Mouse (Mus musculus) ovary, postnatal 10 days (tissue): ENCODE measurements around the gene Pls3.
A peak's percentile ranks its signal among the peaks of the same experiment; 100 is the strongest.
"Not testable (repeated sequence)": the region's sequence is repeated elsewhere in the genome, so short reads cannot be mapped to it uniquely, and the experiment has no call there.

Experiments
- DNase-seq: peaks from one replicate; pipeline ENCODE4 v3.0.0; 2022; ENCODE audit warnings: low spot score

The Pls3 gene

DNA sequence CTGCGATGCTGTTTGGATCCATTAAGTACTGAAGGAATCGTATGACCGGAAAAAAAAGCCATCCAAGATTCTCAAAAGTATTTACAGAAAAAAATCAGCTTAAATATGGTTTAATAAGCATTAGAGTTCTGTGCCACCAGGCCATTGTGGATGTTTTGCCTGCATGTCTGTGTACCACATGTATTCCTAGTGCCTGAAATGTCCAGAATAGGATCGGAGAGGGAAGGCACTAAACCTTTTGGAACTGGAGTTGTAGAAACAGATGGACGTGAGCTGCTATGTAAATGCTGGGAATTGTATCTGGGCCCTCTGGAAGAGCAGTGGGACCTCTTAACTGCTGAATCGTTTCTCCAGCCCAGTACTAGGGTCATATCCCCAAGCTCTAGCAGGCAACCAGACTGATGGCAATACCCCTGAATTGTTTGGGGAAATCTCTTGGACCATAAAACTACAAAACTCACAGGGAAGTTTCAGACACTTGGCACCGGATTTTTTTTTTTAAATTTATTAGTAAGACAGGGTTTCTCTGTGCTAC, 110.1 kb downstream of the Pls3 start:
- DNase-seq: no peak

DNA sequence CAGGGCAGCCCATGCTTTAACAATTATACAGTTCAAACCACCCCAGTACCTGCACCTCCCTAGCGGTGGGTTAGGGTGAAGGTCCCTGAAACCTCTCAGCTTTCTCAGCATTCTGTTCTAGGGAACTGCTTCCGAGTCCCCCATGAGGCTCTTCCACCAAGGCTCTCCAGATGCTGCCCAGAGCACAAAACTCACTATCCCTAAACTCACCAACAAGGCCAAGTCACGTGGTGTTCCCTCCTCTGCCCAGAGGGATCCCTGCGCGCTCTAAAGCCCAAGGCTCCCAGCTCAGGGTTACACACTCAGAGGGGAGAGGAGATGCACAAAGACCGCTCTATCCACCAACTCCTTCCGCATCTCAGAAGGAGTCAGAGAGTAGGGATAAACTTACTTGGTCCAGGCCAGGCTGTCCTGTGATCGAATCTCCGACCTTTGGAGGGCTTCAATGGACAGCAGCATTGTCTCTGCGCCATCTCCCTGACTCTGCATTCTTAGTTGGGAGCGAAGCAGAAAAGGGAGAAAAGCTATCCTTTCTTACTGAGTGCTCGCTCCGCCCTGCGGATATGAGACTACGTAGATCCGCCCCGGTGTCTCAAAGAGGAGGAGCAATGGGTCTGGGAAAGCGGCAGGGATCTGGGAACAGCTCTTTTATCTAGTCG, 110.7 kb downstream of the Pls3 start:
- peak; percentile 21 for DNase-seq

DNA sequence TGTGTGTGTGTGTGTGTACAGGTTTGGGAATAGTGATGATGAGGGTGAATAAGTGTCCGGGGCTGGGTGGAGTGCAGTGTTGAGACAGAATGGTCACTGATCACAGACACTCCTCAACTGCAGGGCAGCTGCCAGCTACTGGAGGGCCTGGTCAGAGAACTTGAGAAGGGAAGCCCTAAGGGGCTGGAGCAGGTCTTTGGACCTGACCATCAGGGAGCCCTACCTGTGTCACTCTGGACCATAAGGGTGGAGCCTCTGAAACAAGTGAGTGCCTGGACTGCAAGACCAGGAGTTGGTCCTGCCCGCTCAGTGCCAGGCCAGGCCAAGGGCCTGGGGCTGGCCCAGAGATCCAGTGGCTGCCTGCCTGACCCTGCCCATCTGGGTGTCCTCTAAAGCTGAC, 115.5 kb downstream of the Pls3 start:
- DNase-seq: not testable (repeated sequence)

GRCm38 (mm10) chrX:75759036-75759435, 115.9 kb downstream of the Pls3 start:
- peak; percentile 53 for DNase-seq

GRCm38 (mm10) chrX:75757966-75758365, 117.0 kb downstream of the Pls3 start:
- DNase-seq: peak; percentile 69

DNA sequence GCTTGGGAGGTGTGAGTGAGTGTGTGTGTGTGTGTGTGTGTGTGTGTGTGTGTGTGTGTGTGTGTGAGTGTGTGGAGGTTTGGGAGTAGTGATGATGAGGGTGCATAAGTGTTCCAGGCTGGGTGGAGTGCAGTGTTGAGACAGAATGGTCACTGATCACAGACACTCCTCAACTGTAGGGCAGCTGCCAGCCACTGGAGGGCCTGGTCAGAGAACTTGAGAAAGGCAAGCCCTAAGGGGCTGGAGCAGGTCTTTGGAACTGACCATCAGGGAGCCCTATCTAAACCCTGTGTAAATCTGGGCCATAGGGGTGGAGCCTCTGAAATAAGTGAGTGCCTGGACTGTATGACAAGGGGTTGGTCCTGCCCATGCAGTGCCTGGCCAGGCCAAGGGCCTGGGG, 120.5 kb downstream of the Pls3 start:
- DNase-seq: not testable (repeated sequence)

GRCm38 (mm10) chrX:75750126-75750725, 124.8 kb downstream of the Pls3 start:
- not testable (repeated sequence) for DNase-seq

DNA sequence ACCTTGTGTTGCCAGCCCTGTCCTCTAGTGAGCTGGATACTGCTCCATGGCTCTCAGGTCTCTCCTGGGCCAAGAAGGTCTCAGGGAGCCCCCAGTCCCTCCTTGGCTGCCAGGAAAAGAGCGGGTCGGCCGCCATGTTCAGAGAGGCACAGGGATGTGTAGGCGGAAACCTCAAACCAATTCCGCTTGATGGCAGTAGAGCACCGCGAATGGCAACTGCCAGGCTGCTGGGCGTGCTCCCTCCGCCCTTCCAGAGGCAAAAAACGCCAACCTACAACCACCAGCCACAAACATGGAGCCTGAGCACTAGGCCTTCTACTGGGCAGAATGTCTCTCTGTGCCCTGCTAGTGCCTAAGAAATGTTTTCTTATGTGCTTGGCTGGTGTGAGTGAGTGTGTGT, 125.7 kb downstream of the Pls3 start:
- DNase-seq: peak; percentile 39

DNA sequence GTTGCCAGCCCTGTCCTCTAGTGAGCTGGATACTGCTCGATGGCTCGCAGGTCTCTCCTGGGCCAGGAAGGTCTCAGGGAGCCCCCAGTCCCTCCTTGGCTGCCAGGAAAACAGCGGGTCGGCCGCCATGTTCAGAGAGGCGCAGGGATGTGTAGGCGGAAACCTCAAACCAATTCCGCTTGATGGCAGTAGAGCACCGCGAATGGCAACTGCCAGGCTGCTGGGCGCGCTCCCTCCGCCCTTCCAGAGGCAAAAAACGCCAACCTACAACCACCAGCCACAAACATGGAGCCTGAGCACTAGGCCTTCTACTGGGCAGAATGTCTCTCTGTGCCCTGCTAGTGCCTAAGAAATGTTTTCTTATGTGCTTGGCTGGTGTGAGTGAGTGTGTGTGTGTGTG, 130.5 kb downstream of the Pls3 start:
- DNase-seq: peak; percentile 38

- DNase-seq: not testable (repeated sequence)
Observed at GRCm38 (mm10) chrX:75739464-75739863, 135.5 kb downstream of the Pls3 start.
